Mouse (Mus musculus): ENCODE measurements around the gene Wdr83.
A peak's percentile ranks its signal among the peaks of the same experiment; 100 is the strongest.

The Wdr83 gene

DNA sequence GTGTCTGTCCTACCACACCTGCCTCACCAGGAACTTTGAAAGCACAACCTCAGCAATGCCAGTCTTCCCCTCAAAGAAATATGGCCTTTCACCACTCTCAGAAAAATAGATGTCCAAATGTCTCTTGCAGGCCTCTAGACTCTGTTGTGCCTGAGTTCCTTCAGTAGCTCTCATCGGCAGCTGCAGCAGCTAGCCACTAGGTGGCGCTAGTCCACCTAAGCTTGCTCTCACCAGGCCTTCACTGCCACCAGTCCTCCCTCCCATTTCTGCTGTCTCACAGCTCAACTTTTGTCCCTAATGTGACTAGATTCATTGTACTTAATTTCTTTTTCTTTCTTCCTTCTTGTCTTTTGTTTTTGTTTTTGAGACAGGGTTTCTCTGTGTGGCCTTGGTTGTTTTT, 4.1 kb downstream of the Wdr83 start:
- peak; percentile 71 for DNase-seq (ENCODE audit: low read depth, low spot score)

- DNase-seq (ENCODE audit: low read depth, low spot score), result no peak
These were observed 5.1 kb downstream of the Wdr83 start for GRCm38 (mm10) chr8:85076001-85076400.

- no peak for DNase-seq (ENCODE audit: low read depth, low spot score)
These were observed 6.5 kb downstream of the Wdr83 start for GRCm38 (mm10) chr8:85074617-85075016.

DNA sequence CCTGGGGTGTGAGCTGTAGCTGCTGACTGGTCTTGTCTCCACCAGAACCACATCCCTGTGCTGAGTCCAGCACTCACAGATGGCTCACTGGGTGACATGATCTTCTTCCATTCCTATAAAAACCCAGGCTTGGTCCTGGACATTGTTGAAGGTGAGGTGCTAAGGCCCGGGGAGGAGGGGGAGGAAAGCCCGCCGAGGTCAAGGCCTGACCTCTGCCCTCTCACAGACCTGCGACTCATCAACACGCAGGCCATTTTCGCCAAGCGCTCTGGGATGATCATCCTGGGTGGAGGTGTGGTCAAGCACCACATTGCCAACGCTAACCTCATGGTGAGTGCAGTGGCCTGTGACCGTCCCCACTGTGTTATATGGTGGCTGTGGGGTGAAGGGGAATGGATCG, 6.9 kb downstream of the Wdr83 start:
- DNase-seq (ENCODE audit: low read depth, low spot score), result no peak

- no peak for DNase-seq (ENCODE audit: low read depth, low spot score)
These were observed 8.0 kb downstream of the Wdr83 start for GRCm38 (mm10) chr8:85073041-85073612.

DNA sequence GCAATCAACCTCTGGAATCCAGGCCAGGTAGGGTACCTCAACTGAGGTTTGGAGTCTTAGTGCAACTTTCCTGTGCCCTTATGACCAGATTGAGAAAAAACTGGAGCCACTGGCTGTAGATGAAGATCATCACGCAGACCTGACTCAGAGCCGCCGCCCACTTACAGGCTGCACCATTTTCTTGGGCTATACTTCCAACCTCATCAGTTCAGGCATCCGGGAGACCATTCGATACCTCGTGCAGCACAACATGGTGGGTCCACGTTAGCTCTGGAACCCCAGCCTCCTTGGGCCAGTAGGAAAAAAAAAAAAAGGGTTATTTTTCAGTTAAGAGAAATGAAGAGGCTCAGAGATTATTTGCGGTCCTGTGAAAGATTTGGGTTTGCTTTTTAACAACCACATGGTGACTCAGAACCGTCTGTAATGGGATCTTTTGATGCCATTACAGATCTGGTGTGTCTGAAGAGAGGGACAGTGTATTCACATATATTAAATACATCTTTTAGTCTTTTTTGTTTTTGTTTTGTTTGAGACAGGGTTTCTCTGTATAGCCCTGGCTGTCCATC, 8.7 kb downstream of the Wdr83 start:
- no peak for DNase-seq (ENCODE audit: low read depth, low spot score)

DNA sequence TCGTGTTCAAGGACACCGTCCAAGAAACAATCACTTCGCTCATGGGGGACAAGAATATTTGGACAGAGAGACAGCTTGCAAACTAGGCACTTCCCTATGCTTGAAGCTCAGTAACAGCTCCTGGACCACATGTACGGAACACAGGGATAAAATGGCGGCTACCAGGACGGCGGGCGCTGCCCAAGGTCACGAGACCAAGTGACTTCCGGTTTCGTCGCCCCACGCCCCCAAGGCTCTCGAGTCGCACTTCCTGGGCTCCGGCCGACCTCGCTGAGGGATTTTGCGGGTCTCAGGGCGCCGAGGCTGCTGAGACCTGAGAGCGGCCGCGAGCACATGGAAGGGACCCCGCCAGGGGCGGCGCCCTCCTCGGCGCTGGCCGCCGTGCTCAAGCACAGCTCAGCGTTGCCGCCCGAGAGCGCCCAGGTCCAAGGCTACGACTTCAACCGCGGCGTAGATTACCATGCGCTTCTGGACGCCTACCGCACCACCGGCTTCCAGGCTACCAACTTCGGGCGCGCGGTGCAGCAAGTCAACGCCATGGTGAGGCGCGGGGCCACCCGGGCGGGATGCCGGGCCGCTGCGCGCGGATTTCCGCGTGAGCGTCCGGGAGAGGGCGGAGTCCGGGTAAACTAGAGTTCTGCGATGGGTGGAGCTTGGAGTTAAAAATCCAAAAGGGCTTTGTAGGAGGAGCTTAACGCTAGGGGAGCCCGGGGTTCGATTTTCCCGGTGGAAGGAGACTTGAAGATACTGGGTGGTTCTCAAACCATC, 9.4 kb downstream of the Wdr83 start, which contains the start of gene Dhps:
Dhps (plus strand) TSS at position 244 of the 768 bp plus-strand sequence.
- DNase-seq (ENCODE audit: low read depth, low spot score), result peak; percentile 83

DNA sequence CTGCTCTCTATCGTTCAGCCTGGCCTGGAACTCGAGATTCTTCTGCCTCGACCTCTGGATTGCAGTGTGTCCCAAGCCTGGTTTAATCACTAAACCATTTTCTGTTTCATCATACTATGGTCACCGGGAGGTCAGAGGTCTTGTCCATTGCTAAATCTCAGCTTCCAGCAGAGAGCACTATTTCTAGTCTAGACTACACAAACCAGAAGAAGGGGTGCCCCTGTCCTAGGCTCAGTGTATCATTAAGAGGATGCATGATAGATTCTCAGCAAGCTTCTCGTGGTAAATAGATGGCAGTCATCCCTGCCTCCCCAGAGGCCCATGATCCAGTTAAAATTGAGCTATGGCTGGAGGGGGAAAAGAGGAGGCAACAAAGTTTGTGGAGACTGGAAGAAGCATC, 10.1 kb downstream of the Wdr83 start:
- no peak for DNase-seq (ENCODE audit: low read depth, low spot score)

GRCm38 (mm10) chr8:85067982-85068381, 13.1 kb downstream of the Wdr83 start, which contains the start of gene Gm5741:
TSS of gene Gm5741 (minus strand) at chr8:85067982.
- no peak for DNase-seq (ENCODE audit: low read depth, low spot score)

GRCm38 (mm10) chr8:85067155-85067554, 14.0 kb downstream of the Wdr83 start:
- no peak for DNase-seq (ENCODE audit: low read depth, low spot score)

GRCm38 (mm10) chr8:85065213-85065612, 15.9 kb downstream of the Wdr83 start:
- no peak for DNase-seq (ENCODE audit: low read depth, low spot score)

DNA sequence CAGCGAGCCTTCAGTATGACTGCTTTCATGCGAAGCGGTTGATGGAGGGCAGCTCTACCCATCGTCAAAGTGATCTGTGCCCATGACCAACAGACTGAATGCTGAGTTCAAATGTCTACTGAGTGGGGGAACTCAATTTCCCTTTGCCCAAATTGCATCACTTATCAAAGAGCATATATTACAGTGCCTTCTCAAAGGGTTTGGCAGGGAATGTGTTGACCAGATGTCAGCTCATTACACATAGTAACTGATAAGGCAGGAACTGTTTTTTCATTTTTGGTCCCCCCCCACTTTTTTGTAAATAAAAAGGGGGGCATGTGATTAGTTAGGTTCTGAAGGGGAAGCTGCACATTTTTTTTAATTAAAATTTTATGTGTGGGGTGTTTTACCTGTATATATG, 18.5 kb downstream of the Wdr83 start:
- no peak for DNase-seq (ENCODE audit: low read depth, low spot score)

- peak; percentile 88 for DNase-seq (ENCODE audit: low read depth, low spot score)
These were observed 21.1 kb downstream of the Wdr83 start, which contains the start of gene Fbxw9 for GRCm38 (mm10) chr8:85059879-85060616. TSS of gene Fbxw9 (plus strand) at chr8:85060055.

GRCm38 (mm10) chr8:85057367-85057766, 23.7 kb downstream of the Wdr83 start:
- no peak for DNase-seq (ENCODE audit: low read depth, low spot score)

- DNase-seq (ENCODE audit: low read depth, low spot score), result no peak
These were observed 37.5 kb downstream of the Wdr83 start for GRCm38 (mm10) chr8:85043619-85044018.

GRCm38 (mm10) chr8:85037681-85038531, 43.2 kb downstream of the Wdr83 start:
- DNase-seq (ENCODE audit: low read depth, low spot score), result no peak

- DNase-seq (ENCODE audit: low read depth, low spot score), result no peak
These were observed 43.8 kb downstream of the Wdr83 start for GRCm38 (mm10) chr8:85037366-85037680.

DNA sequence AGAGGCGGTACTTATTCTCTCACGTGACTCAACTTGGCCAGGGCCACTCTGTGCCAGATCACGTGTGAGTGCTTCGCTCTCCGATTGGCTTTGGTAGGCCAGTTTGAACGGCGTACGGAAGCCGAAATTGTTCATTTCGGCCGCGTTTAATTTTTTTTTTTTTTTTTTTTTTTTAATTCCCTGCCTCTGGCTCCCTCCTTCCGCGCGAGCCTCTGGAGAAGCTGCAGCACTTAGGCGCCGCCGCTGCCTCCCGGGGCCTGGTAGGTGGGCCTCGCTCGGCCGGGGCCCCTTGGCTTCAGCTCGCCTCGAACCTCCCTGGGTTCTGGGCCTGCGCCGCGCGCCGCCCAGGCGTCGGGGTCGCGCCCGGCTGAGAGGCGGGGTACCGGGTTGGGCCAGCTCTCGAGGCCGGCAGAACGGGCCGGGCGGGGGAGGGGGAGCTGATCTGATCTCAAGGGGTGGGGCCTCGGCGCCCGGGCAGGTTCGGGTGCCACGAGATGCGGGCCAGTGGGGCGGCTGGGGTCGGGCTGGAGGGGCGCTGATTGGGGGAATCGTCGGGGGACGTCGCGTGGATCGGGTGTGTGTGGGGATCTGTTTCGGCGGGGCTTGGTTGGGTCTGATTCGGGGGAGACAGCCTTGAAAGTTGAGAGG, 44.3 kb downstream of the Wdr83 start, which contains the start of gene Tnpo2:
Tnpo2 (plus strand) TSS at position 198 of the 648 bp plus-strand sequence.
- peak; percentile 88 for DNase-seq (ENCODE audit: low read depth, low spot score)

GRCm38 (mm10) chr8:85036381-85036717, 44.8 kb downstream of the Wdr83 start:
- DNase-seq (ENCODE audit: low read depth, low spot score), result no peak

- DNase-seq (ENCODE audit: low read depth, low spot score), result no peak
These were observed 45.3 kb downstream of the Wdr83 start for GRCm38 (mm10) chr8:85035728-85036310.
